Mouse (Mus musculus) liver, adult 10 weeks (tissue): ENCODE data around the gene Gm11627. TPM values are rescaled to one million over a fixed set of nuclear protein-coding genes. Genes with fewer than 3 reads are reported as not detected.

Experiments used
- polyA plus RNA-seq: library from polyadenylated mRNA; stranded (reverse); fragments of 350-450 nt; fragmentation: Illumina TruSeq; extraction: RNeasy Lipid Tissue Mini Kit (QIAGEN cat#74804); gene quantifications from one replicate; pipeline ENCODE4 v1.2.3, GENCODE M21; 2014; ENCODE audit warnings: low read depth, low replicate concordance

Gene Gm11627
- not detected for polyA plus RNA-seq

DNA sequence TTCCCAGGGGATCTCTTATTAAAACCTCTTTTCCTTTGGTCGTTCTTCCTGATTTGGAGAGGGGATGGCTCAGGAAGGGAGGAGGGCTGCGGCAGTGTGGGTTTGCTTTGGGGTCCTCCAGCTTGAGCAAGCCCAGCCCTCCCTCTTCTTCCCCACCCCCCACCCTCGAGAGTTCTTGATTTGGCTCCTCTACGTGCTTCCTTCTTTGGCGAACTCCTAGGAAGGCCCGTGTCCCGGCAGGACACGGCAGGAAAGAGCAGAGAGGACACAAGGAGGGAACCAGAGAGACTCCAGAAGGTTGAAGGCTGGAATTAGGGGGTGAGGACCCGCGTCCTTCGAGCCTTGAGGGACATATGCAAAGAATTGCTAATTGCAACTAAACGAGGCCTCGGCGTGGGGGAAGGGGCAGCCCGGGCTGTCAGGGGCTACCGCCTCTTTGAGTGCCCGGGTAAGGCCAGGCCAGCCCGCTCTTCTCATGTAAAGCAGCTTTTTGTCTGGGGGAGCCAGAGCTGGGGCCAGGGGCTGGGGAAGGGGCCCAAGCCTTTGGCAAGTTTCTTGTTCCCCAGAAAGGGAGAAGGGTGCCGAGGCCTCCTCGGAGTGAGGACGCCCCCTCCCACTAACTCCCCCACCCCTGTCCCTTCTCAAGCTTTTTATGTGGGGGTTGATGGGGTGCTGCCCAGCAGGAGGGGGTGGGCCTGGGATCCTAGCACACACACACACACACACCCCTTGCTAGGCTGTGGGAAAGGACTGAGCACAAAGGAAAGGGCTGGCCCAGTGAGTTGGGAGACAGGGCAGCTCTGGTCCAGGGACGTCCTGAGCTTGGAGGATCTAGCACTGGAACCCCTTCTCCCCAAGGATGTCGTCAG lies at the start of gene Gm11627:
TSS of gene Gm11627 (minus strand) at position 297 of the 869 bp plus-strand sequence.

GRCm38 (mm10) chr11:102604010-102604584 lies 24.8 kb upstream of the Gm11627 start, which contains the start of gene Fzd2:
Gene Fzd2 (plus strand): TSS chr11:102604396.

GRCm38 (mm10) chr11:102556031-102556715 lies 23.1 kb downstream of the Gm11627 start, which contains the start of gene Gpatch8:
Gene Gpatch8 (minus strand): TSS chr11:102556392.

Other genes starting within 250 kb of the Gm11627 start
- gene Slc4a1, start 213.3 kb downstream of the Gm11627 start, polyA plus RNA-seq = not detected
- gene Rundc3a, start 186.1 kb downstream of the Gm11627 start, polyA plus RNA-seq = not detected
- gene Slc25a39, start 171.5 kb downstream of the Gm11627 start, polyA plus RNA-seq = 57.4 TPM
- 12.5 TPM for gene Grn, start 149.1 kb downstream of the Gm11627 start, polyA plus RNA-seq
- gene Fam171a2, start 131.8 kb downstream of the Gm11627 start, polyA plus RNA-seq = not detected
- gene Itga2b, start 109.3 kb downstream of the Gm11627 start, polyA plus RNA-seq = not detected
- 8.2 TPM for gene Gpatch8, start 23.1 kb downstream of the Gm11627 start, polyA plus RNA-seq
- not detected for gene Fzd2, start 24.9 kb upstream of the Gm11627 start, polyA plus RNA-seq
- not detected for gene Meioc, start 84.3 kb upstream of the Gm11627 start, polyA plus RNA-seq
- 17.3 TPM for gene Ccdc43, start 118.3 kb upstream of the Gm11627 start, polyA plus RNA-seq
- 0.50 TPM for gene Adam11, start 182.0 kb upstream of the Gm11627 start, polyA plus RNA-seq
- gene Gjc1, start 240.2 kb upstream of the Gm11627 start, polyA plus RNA-seq = 0.66 TPM